Mouse (Mus musculus): ENCODE data around the gene Add3. TPM values are rescaled to one million over a fixed set of nuclear protein-coding genes. Genes with fewer than 3 reads are reported as not detected.
A peak's percentile ranks its signal among the peaks of the same experiment; 100 is the strongest.

The Add3 gene
- total and polyA plus RNA-seq, 3 experiments, result 16.3 to 18.4 (median 16.4) TPM

- dilution Hi-C loops (cut with MboI; ENCODE audit: extremely low pct_ligation_motif_present, extremely low pct_unique_long_range_greater_than_20kb, low sequenced_read_pairs) (no loop called here), in situ Hi-C loops (cut with MboI; ENCODE audit: low pct_ligation_motif_present, low pct_unique_long_range_greater_than_20kb, low sequenced_read_pairs) (no loop called here)
- DNase-seq (ENCODE audit: extremely low read depth), result no peak
- H3K79me2 ChIP-seq (replicated peaks; ENCODE audit: control insufficient read depth, extremely low read depth, insufficient read depth, poor library complexity, severe bottlenecking), result no peaks in the 10 kb centered on the region
- no peaks in the 10 kb centered on the region for H3K27me3 ChIP-seq (replicated peaks)
- TF ChIP-seq ZMIZ1 (IDR thresholded peaks at IDR 0.05; ENCODE audit: low read depth, low read length) (no peak), CHD2 (IDR thresholded peaks at IDR 0.05; ENCODE audit: low read length) (no peak), MYC (IDR thresholded peaks at IDR 0.05; ENCODE audit: low read depth, low read length) (no peak), ZNF384 (IDR thresholded peaks at IDR 0.05; ENCODE audit: low read depth, low read length) (peak; percentile 44; the same call in 1 of the 2 replicates), MAZ (IDR thresholded peaks at IDR 0.05; ENCODE audit: low read depth, low read length) (no peak)
- H3K9ac ChIP-seq (ENCODE audit: insufficient read depth, low read depth), result no peak overlapping the region
- H3K27ac ChIP-seq (ENCODE audit: insufficient read depth, low read depth), result no peak overlapping the region
- H3K36me3 ChIP-seq (replicated peaks in 1 of 2; ENCODE audit: control insufficient read depth in 1 of 2, insufficient read depth in 1 of 2, low read length in 1 of 2), result no peaks in the 10 kb centered on the region
- no peak overlapping the region for H3K4me2 ChIP-seq (ENCODE audit: insufficient read depth, low read depth, poor library complexity, severe bottlenecking)
- no peak overlapping the region for H3K4me3 ChIP-seq (replicated peaks in 1 of 3; ENCODE audit: low read depth in 2 of 3, low read length in 2 of 3, poor library complexity in 1 of 3)
- H3K4me1 ChIP-seq (ENCODE audit: control insufficient read depth in 1 of 2, insufficient read depth in 2 of 2), result peaks cover 0 to 8% of the 10 kb centered on the region in 2 experiments; a peak in 1 of 4 replicates
- peaks cover 2% of the 10 kb centered on the region for H3K9me3 ChIP-seq (replicated peaks; ENCODE audit: low read length)
Measured at GRCm38 (mm10) chr19:53180168-53180803, 40.0 kb downstream of the Add3 start.

- TF ChIP-seq JUN (IDR thresholded peaks at IDR 0.05; ENCODE audit: insufficient read depth, low read depth, low read length), result no peak
- no peak for TF ChIP-seq POLR2AphosphoS2 (IDR thresholded peaks at IDR 0.05; ENCODE audit: low read depth, low read length)
- TF ChIP-seq CHD2 (IDR thresholded peaks at IDR 0.05; ENCODE audit: low read length), result no peak
- no peak for TF ChIP-seq EP300 (IDR thresholded peaks at IDR 0.05; ENCODE audit: low read length)
- TF ChIP-seq ELF1 (IDR thresholded peaks at IDR 0.05; ENCODE audit: low read depth, low read length), result no peak
- dilution Hi-C loops (cut with MboI; ENCODE audit: extremely low pct_ligation_motif_present, extremely low pct_unique_long_range_greater_than_20kb, low sequenced_read_pairs), result no loop called here
- Histone ChIP-seq H3K9ac (ENCODE audit: insufficient read depth, low read depth) (no peak overlapping the region), H3K4me1 (ENCODE audit: control insufficient read depth in 1 of 2, insufficient read depth in 2 of 2) (peaks cover 0 to 16% of the 10 kb centered on the region in 2 experiments; a peak in 2 of 4 replicates), H3K36me3 (replicated peaks in 1 of 2; ENCODE audit: control insufficient read depth in 1 of 2, insufficient read depth in 1 of 2, low read length in 1 of 2) (no peaks in the 10 kb centered on the region), H3K79me2 (replicated peaks; ENCODE audit: control insufficient read depth, extremely low read depth, insufficient read depth, poor library complexity, severe bottlenecking) (no peaks in the 10 kb centered on the region), H3K27me3 (replicated peaks) (no peaks in the 10 kb centered on the region), H3K4me2 (ENCODE audit: insufficient read depth, low read depth, poor library complexity, severe bottlenecking) (no peak overlapping the region), H3K4me3 (replicated peaks in 1 of 3; ENCODE audit: low read depth in 2 of 3, low read length in 2 of 3, poor library complexity in 1 of 3) (no peak overlapping the region), H3K27ac (ENCODE audit: insufficient read depth, low read depth) (no peak overlapping the region), H3K9me3 (replicated peaks; ENCODE audit: low read length) (peaks cover 2% of the 10 kb centered on the region)
- in situ Hi-C loops (cut with MboI; ENCODE audit: low pct_ligation_motif_present, low pct_unique_long_range_greater_than_20kb, low sequenced_read_pairs), result no loop called here
- no peak for DNase-seq (ENCODE audit: extremely low read depth)
Measured at GRCm38 (mm10) chr19:53181003-53181861, 41.0 kb downstream of the Add3 start.

- Histone ChIP-seq H3K4me3 (replicated peaks in 1 of 3; ENCODE audit: low read depth in 2 of 3, low read length in 2 of 3, poor library complexity in 1 of 3) (no peak overlapping the region), H3K9me3 (replicated peaks; ENCODE audit: low read length) (peaks cover under 1% of the 10 kb centered on the region), H3K4me2 (ENCODE audit: insufficient read depth, low read depth, poor library complexity, severe bottlenecking) (no peak overlapping the region), H3K79me2 (replicated peaks; ENCODE audit: control insufficient read depth, extremely low read depth, insufficient read depth, poor library complexity, severe bottlenecking) (no peaks in the 10 kb centered on the region), H3K9ac (ENCODE audit: insufficient read depth, low read depth) (no peak overlapping the region), H3K27ac (ENCODE audit: insufficient read depth, low read depth) (no peak overlapping the region), H3K36me3 (replicated peaks in 1 of 2; ENCODE audit: control insufficient read depth in 1 of 2, insufficient read depth in 1 of 2, low read length in 1 of 2) (no peaks in the 10 kb centered on the region), H3K27me3 (replicated peaks) (no peaks in the 10 kb centered on the region), H3K4me1 (ENCODE audit: control insufficient read depth in 1 of 2, insufficient read depth in 2 of 2) (peaks cover 0 to 40% of the 10 kb centered on the region in 2 experiments; a peak in 3 of 4 replicates)
- TF ChIP-seq HCFC1 (IDR thresholded peaks at IDR 0.05; ENCODE audit: low read depth, low read length) (no peak), MXI1 (IDR thresholded peaks at IDR 0.05; ENCODE audit: low read depth, low read length) (no peak), UBTF (IDR thresholded peaks at IDR 0.05; ENCODE audit: low read depth, low read length) (no peak), GABPA (IDR thresholded peaks at IDR 0.05; ENCODE audit: insufficient replicate concordance, low read depth, low read length) (no peak), USF2 (conservative IDR thresholded peaks at IDR 0.05; ENCODE audit: low read depth, low read length) (no peak)
- dilution Hi-C loops (cut with MboI; ENCODE audit: extremely low pct_ligation_motif_present, extremely low pct_unique_long_range_greater_than_20kb, low sequenced_read_pairs) (no loop called here), in situ Hi-C loops (cut with MboI; ENCODE audit: low pct_ligation_motif_present, low pct_unique_long_range_greater_than_20kb, low sequenced_read_pairs) (no loop called here)
- DNase-seq (ENCODE audit: extremely low read depth), result no peak
Measured at GRCm38 (mm10) chr19:53183620-53184019, 43.4 kb downstream of the Add3 start.
